ENCODE assay signal across 8 mouse cellular contexts in genomic region chr3:59401856-59402255, GRCm38 (mm10). TPM values are rescaled to one million over a fixed set of nuclear protein-coding genes. Genes with fewer than 3 reads are reported as not detected.
A peak's percentile ranks its signal among the peaks of the same experiment; 100 is the strongest.
DNase-seq lines count a peak whose midpoint lies in the region; ATAC-seq and TF ChIP-seq lines count a peak whose summit lies in the region.

No protein-coding gene starts in this region.

- no peak for TF ChIP-seq CTCF in liver, adult 2 months (IDR thresholded peaks at IDR 0.05; ENCODE audit: low read depth, low read length)

- no peaks in the 10 kb centered on the region for H3K27me3 ChIP-seq in liver, adult 2 months (ENCODE audit: control insufficient read depth, insufficient read depth, low read length)
- no peaks in the 10 kb centered on the region for H3K27me3 ChIP-seq in liver, embryonic 11.5 days (replicated peaks; ENCODE audit: control insufficient read depth, insufficient read depth, low read length)

- no peak overlapping the region for H3K4me3 ChIP-seq in liver, adult 2 months (ENCODE audit: insufficient read depth, low read depth, low read length)
- H3K4me3 ChIP-seq in liver, embryonic 11.5 days (ENCODE audit: low read depth, low read length): no peak overlapping the region

- H3K27ac ChIP-seq in liver, adult 2 months (replicated peaks; ENCODE audit: insufficient read depth, low read depth, low read length): no peak overlapping the region
- H3K27ac ChIP-seq in liver, embryonic 11.5 days (ENCODE audit: low read depth, low read length): no peak overlapping the region

- 24% methylated on average over 5 of the region's 5 CpGs for WGBS in liver, adult 2 months
- WGBS in liver, embryonic 11.5 days: 80% methylated on average over 5 of the region's 5 CpGs

- no peaks in the 10 kb centered on the region for H3K9me3 ChIP-seq in liver, embryonic 11.5 days (ENCODE audit: control insufficient read depth, low read length)

- ATAC-seq in liver, embryonic 11.5 days (replicated peaks; ENCODE audit: low FRiP score): no peak

- no peak overlapping the region for H3K4me2 ChIP-seq in liver, embryonic 11.5 days

- intact Hi-C loops in heart, postnatal 36 days (cut with DNase I): no loop called here

- no peaks in the 10 kb centered on the region for H3K36me3 ChIP-seq in liver, adult 2 months (ENCODE audit: control insufficient read depth, insufficient read depth, low read length)
- no peaks in the 10 kb centered on the region for H3K36me3 ChIP-seq in liver, embryonic 11.5 days (ENCODE audit: control insufficient read depth, insufficient read depth, low read length)

- no peak overlapping the region for H3K9ac ChIP-seq in liver, adult 2 months (ENCODE audit: low read depth, low read length)
- H3K9ac ChIP-seq in liver, embryonic 11.5 days (ENCODE audit: low read depth, low read length): no peak overlapping the region

- peak; percentile 98 for DNase-seq in liver, adult 2 months (ENCODE audit: extremely low read depth, low read depth, low spot score)
- DNase-seq in liver, embryonic 11.5 days (ENCODE audit: low spot score): no peak
- peak; percentile 76 for DNase-seq in cerebellum, adult 9-11 months
- peak; percentile 54 to 58 for DNase-seq in heart, postnatal 36 days
- peak; percentile 64 for DNase-seq in lung, postnatal 14 days
- no peak for DNase-seq in neural tube, embryonic 10.5 days (ENCODE audit: extremely low spot score, low spot score)
- no peak for DNase-seq in layer of hippocampus, adult 11-12 months (ENCODE audit: low spot score)
- DNase-seq in layer of hippocampus, adult 9-10 months (ENCODE audit: low spot score): no peak

- H3K4me1 ChIP-seq in liver, adult 2 months (ENCODE audit: control insufficient read depth, insufficient read depth, low read length): peaks cover 3% of the 10 kb centered on the region; the same call in 1 of the 2 replicates
- no peaks in the 10 kb centered on the region for H3K4me1 ChIP-seq in liver, embryonic 11.5 days (replicated peaks; ENCODE audit: control insufficient read depth, insufficient read depth, low read length)

- TF ChIP-seq POLR2A in liver, adult 2 months (IDR thresholded peaks at IDR 0.05; ENCODE audit: extremely low read depth, insufficient read depth, low read length): no peak

- H3K79me2 ChIP-seq in liver, adult 2 months (ENCODE audit: control insufficient read depth, insufficient read depth, low read length): no peaks in the 10 kb centered on the region

RNA-seq across cellular contexts. Expression of gene Igsf10, which starts 57.7 kb away (rescaled TPM):
- total RNA-seq in liver, adult 2 months (2014; rRNA removed): 0.65 and 1.0 TPM in 2 replicates
- polyA plus RNA-seq in liver, adult 2 months (2012; rRNA removed): 0.22 and 0.23 TPM in 2 replicates
- 1.1 and 1.2 TPM in 2 replicates for polyA plus RNA-seq in liver, embryonic 11.5 days (2014; fragmentation: Nextera tagmentation; extraction: Ambion mirVana)
- 1 to 10 TPM; 2.9 to 3.0 TPM for total RNA-seq in heart, postnatal 36 days (2021)

Comparison
In these comparisons a context has a peak if more than half of its experiments do, and no peak if none do; other contexts are left out.
1. DNase-seq: peak in liver, adult 2 months (single experiment), cerebellum, adult 9-11 months (single experiment), heart, postnatal 36 days (2 of 2) and lung, postnatal 14 days (single experiment); none in liver, embryonic 11.5 days (single experiment), neural tube, embryonic 10.5 days (single experiment), layer of hippocampus, adult 11-12 months (single experiment) and layer of hippocampus, adult 9-10 months (single experiment).